Mouse (Mus musculus) embryonic facial prominence, embryonic 12.5 days (tissue): ENCODE measurements around the gene Lat. TPM values are rescaled to one million over a fixed set of nuclear protein-coding genes. Genes with fewer than 3 reads are reported as not detected.

Experiments used
- ATAC-seq: fragments of 200-750 bp; cut with Nextera tagmentation; 2 replicates; pipeline ENCODE4 v1.8.0; 2017; ENCODE audit not compliant: insufficient number of reproducible peaks, insufficient read depth, low FRiP score, low TSS enrichment
- H3K27ac ChIP-seq: fragments of 300-500 bp; sonication (generic); 2 replicates; pipeline ENCODE4 v1.5.1; 2016; ENCODE audit warnings: mild to moderate bottlenecking
- H3K27me3 ChIP-seq: fragments of 300-500 bp; sonication (generic); 2 replicates; pipeline ENCODE4 v1.6.1; 2016; ENCODE audit warnings: mild to moderate bottlenecking, moderate library complexity
- H3K36me3 ChIP-seq: fragments of 300-500 bp; sonication (generic); 2 replicates; pipeline ENCODE4 v1.6.1; 2016; ENCODE audit warnings: mild to moderate bottlenecking
- H3K4me1 ChIP-seq: fragments of 300-500 bp; sonication (generic); 2 replicates; pipeline ENCODE4 v1.6.1; 2016
- H3K4me2 ChIP-seq: fragments of 300-500 bp; sonication (generic); replicated peaks from 2 replicates; pipeline ENCODE4 v1.6.1; 2016; ENCODE audit warnings: mild to moderate bottlenecking, moderate library complexity
- H3K4me3 ChIP-seq: fragments of 300-500 bp; sonication (generic); 2 replicates; pipeline ENCODE4 v1.5.1; 2016; ENCODE audit warnings: mild to moderate bottlenecking
- H3K9ac ChIP-seq: fragments of 300-500 bp; sonication (generic); 2 replicates; pipeline ENCODE4 v1.6.1; 2016; ENCODE audit warnings: mild to moderate bottlenecking, moderate library complexity
- H3K9me3 ChIP-seq: fragments of 300-500 bp; sonication (generic); 2 replicates; pipeline ENCODE4 v1.6.1; 2016; ENCODE audit warnings: mild to moderate bottlenecking, moderate library complexity
- WGBS: fragments of 180-500 bp; shearing (Covaris S2); methylation state at CpG from one replicate; pipeline ENCODE4 v1.1.7; 2016; 5-methylcytosine and 5-hydroxymethylcytosine counted together
- polyA plus RNA-seq: library from polyadenylated mRNA; unstranded; fragments of >200 nt; fragmentation: Nextera tagmentation; extraction: Ambion mirVana; gene quantifications from 2 replicates; pipeline ENCODE4 v1.2.1, GENCODE M21; 2016

Lat gene
- polyA plus RNA-seq, 1 experiment from 2014 or later, result 2.8 TPM

- no peak for ATAC-seq
- WGBS, result 84% methylated on average over 6 of the region's 6 CpGs
- H3K9ac ChIP-seq, result no peak overlapping the region
- no peaks in the 10 kb centered on the region for H3K27me3 ChIP-seq
- no peaks in the 10 kb centered on the region for H3K9me3 ChIP-seq
- no peak overlapping the region for H3K4me3 ChIP-seq
- H3K4me1 ChIP-seq, result no peaks in the 10 kb centered on the region
- H3K27ac ChIP-seq, result no peak overlapping the region
- H3K36me3 ChIP-seq, result peaks cover 10% of the 10 kb centered on the region; the same call in 1 of the 2 replicates
- H3K4me2 ChIP-seq, result no peak overlapping the region
Observed at GRCm38 (mm10) chr7:126363038-126363437, 6.3 kb downstream of the Lat start.

- H3K4me1 ChIP-seq, result no peaks in the 10 kb centered on the region; the same call in 1 of the 2 replicates
- no peak overlapping the region for H3K27ac ChIP-seq
- WGBS, result 64% methylated on average over 13 of the region's 13 CpGs
- H3K4me2 ChIP-seq, result peak overlapping the region; percentile 19; the same call in 1 of the 2 replicates
- 0 out of 2 replicates have a peak, but pooled peaks cover 6% of the 10 kb centered on the region for H3K36me3 ChIP-seq
- H3K4me3 ChIP-seq, result no peak overlapping the region
- no peak for ATAC-seq
- H3K27me3 ChIP-seq, result no peaks in the 10 kb centered on the region
- H3K9me3 ChIP-seq, result no peaks in the 10 kb centered on the region
- H3K9ac ChIP-seq, result no peak overlapping the region
Observed at GRCm38 (mm10) chr7:126359049-126359448, 10.3 kb downstream of the Lat start.

- Histone ChIP-seq H3K27me3 (no peaks in the 10 kb centered on the region), H3K9ac (no peak overlapping the region), H3K4me2 (no peak overlapping the region), H3K4me3 (no peak overlapping the region), H3K36me3 (no peaks in the 10 kb centered on the region), H3K4me1 (no peaks in the 10 kb centered on the region; the same call in 1 of the 2 replicates), H3K27ac (no peak overlapping the region), H3K9me3 (no peaks in the 10 kb centered on the region)
- no peak for ATAC-seq
- WGBS, result 91% methylated on average over 9 of the region's 9 CpGs
Observed at GRCm38 (mm10) chr7:126358413-126358812, 11.0 kb downstream of the Lat start.

- H3K27me3 ChIP-seq, result no peaks in the 10 kb centered on the region
- no peak overlapping the region for H3K4me3 ChIP-seq
- no peaks in the 10 kb centered on the region for H3K9me3 ChIP-seq
- no peaks in the 10 kb centered on the region; the same call in 1 of the 2 replicates for H3K4me1 ChIP-seq
- no peak overlapping the region for H3K9ac ChIP-seq
- H3K4me2 ChIP-seq, result no peak overlapping the region
- H3K27ac ChIP-seq, result no peak overlapping the region
- no peaks in the 10 kb centered on the region for H3K36me3 ChIP-seq
- no peak for ATAC-seq
- WGBS, result 86% methylated on average over 6 of the region's 6 CpGs
Observed at GRCm38 (mm10) chr7:126357838-126358237, 11.5 kb downstream of the Lat start.

- H3K4me3 ChIP-seq, result no peak overlapping the region
- 43% methylated on average over 7 of the region's 7 CpGs for WGBS
- H3K9ac ChIP-seq, result no peak overlapping the region
- no peak for ATAC-seq
- H3K4me1 ChIP-seq, result no peaks in the 10 kb centered on the region; the same call in 1 of the 2 replicates
- H3K36me3 ChIP-seq, result no peaks in the 10 kb centered on the region
- no peak overlapping the region for H3K27ac ChIP-seq
- H3K27me3 ChIP-seq, result no peaks in the 10 kb centered on the region
- no peak overlapping the region for H3K4me2 ChIP-seq
- no peaks in the 10 kb centered on the region for H3K9me3 ChIP-seq
Observed at GRCm38 (mm10) chr7:126356793-126357591, 12.4 kb downstream of the Lat start.

- 52% methylated on average over 5 of the region's 5 CpGs for WGBS
- H3K4me3 ChIP-seq, result no peak overlapping the region
- no peaks in the 10 kb centered on the region; the same call in 1 of the 2 replicates for H3K4me1 ChIP-seq
- no peak overlapping the region for H3K9ac ChIP-seq
- H3K27ac ChIP-seq, result no peak overlapping the region
- H3K27me3 ChIP-seq, result no peaks in the 10 kb centered on the region
- ATAC-seq, result no peak
- no peaks in the 10 kb centered on the region for H3K36me3 ChIP-seq
- H3K4me2 ChIP-seq, result no peak overlapping the region
- no peaks in the 10 kb centered on the region for H3K9me3 ChIP-seq
Observed at GRCm38 (mm10) chr7:126355847-126356597, 13.3 kb downstream of the Lat start.

GRCm38 (mm10) chr7:126354738-126355614 lies 14.4 kb downstream of the Lat start:
- ATAC-seq, result no peak
- H3K9me3 ChIP-seq, result no peaks in the 10 kb centered on the region
- no peaks in the 10 kb centered on the region for H3K27me3 ChIP-seq
- no peak overlapping the region for H3K4me2 ChIP-seq
- H3K4me1 ChIP-seq, result no peaks in the 10 kb centered on the region; the same call in 1 of the 2 replicates
- no peaks in the 10 kb centered on the region for H3K36me3 ChIP-seq
- H3K9ac ChIP-seq, result no peak overlapping the region
- 43% methylated on average over 14 of the region's 14 CpGs for WGBS
- H3K27ac ChIP-seq, result no peak overlapping the region
- no peak overlapping the region for H3K4me3 ChIP-seq

- no peaks in the 10 kb centered on the region for H3K9me3 ChIP-seq
- no peak overlapping the region for H3K9ac ChIP-seq
- no peak overlapping the region for H3K4me2 ChIP-seq
- no peaks in the 10 kb centered on the region; the same call in 1 of the 2 replicates for H3K4me1 ChIP-seq
- H3K36me3 ChIP-seq, result no peaks in the 10 kb centered on the region
- H3K27ac ChIP-seq, result no peak overlapping the region
- WGBS, result 93% methylated on average over 3 of the region's 3 CpGs
- no peak for ATAC-seq
- H3K4me3 ChIP-seq, result no peak overlapping the region
- H3K27me3 ChIP-seq, result no peaks in the 10 kb centered on the region
Observed at GRCm38 (mm10) chr7:126353994-126354365, 15.4 kb downstream of the Lat start.

GRCm38 (mm10) chr7:126353251-126353993 lies 15.9 kb downstream of the Lat start:
- H3K27ac ChIP-seq, result no peak overlapping the region
- no peaks in the 10 kb centered on the region for H3K36me3 ChIP-seq
- H3K4me3 ChIP-seq, result no peak overlapping the region
- no peaks in the 10 kb centered on the region for H3K9me3 ChIP-seq
- no peak for ATAC-seq
- WGBS, result 60% methylated on average over 11 of the region's 11 CpGs
- no peak overlapping the region for H3K9ac ChIP-seq
- no peaks in the 10 kb centered on the region; the same call in 1 of the 2 replicates for H3K4me1 ChIP-seq
- no peak overlapping the region for H3K4me2 ChIP-seq
- no peaks in the 10 kb centered on the region for H3K27me3 ChIP-seq

GRCm38 (mm10) chr7:126351419-126351951 lies 17.9 kb downstream of the Lat start:
- Histone ChIP-seq H3K4me1 (no peaks in the 10 kb centered on the region; the same call in 1 of the 2 replicates), H3K27me3 (no peaks in the 10 kb centered on the region), H3K4me2 (no peak overlapping the region), H3K9ac (no peak overlapping the region), H3K9me3 (no peaks in the 10 kb centered on the region), H3K36me3 (no peaks in the 10 kb centered on the region), H3K27ac (no peak overlapping the region), H3K4me3 (no peak overlapping the region)
- WGBS, result 55% methylated on average over 10 of the region's 10 CpGs
- no peak for ATAC-seq
